Mouse (Mus musculus): ENCODE measurements at regions not wholly inside any gene's neighbourhood (a gene's known extent, or its start where the extent isn't known, plus 50 kb on each side); places are given as distances from the start of the nearest gene placed in this dataset. TPM values are rescaled to one million over a fixed set of nuclear protein-coding genes. Genes with fewer than 3 reads are reported as not detected.

- peaks cover 74% of the 10 kb centered on the region for H3K9me3 ChIP-seq
- WGBS, result 86% methylated on average over 2 of the region's 2 CpGs
- H3K27ac ChIP-seq (replicated peaks), result no peak overlapping the region
- H3K9ac ChIP-seq (replicated peaks), result no peak overlapping the region
- no peaks in the 10 kb centered on the region for H3K36me3 ChIP-seq
- no peaks in the 10 kb centered on the region for H3K4me1 ChIP-seq
- H3K27me3 ChIP-seq, result no peaks in the 10 kb centered on the region
- H3K4me2 ChIP-seq (replicated peaks), result no peak overlapping the region
- H3K4me3 ChIP-seq, result no peak overlapping the region
- no peak for ATAC-seq (replicated peaks)
Measured at GRCm38 (mm10) chr16:3273427-3273826, 317.4 kb upstream of the Olfr161 start.

Small RNA genes lying in the stretch of these regions (microRNA-seq; reads per million reads assigned to microRNA genes)
- gene Gm23215, result not detected
